Mouse (Mus musculus): ENCODE results near the gene Nanog. TPM values are rescaled to one million over a fixed set of nuclear protein-coding genes. Genes with fewer than 3 reads are reported as not detected.
A peak's percentile ranks its signal among the peaks of the same experiment; 100 is the strongest.
"Not testable (repeated sequence)": the region's sequence is repeated elsewhere in the genome, so short reads cannot be mapped to it uniquely, and the experiment has no call there.

Gene Nanog
- total RNA-seq (2021): not detected
- long read RNA-seq, experiment 1: 0 reads
- long read RNA-seq, experiment 2: 0 reads

DNA sequence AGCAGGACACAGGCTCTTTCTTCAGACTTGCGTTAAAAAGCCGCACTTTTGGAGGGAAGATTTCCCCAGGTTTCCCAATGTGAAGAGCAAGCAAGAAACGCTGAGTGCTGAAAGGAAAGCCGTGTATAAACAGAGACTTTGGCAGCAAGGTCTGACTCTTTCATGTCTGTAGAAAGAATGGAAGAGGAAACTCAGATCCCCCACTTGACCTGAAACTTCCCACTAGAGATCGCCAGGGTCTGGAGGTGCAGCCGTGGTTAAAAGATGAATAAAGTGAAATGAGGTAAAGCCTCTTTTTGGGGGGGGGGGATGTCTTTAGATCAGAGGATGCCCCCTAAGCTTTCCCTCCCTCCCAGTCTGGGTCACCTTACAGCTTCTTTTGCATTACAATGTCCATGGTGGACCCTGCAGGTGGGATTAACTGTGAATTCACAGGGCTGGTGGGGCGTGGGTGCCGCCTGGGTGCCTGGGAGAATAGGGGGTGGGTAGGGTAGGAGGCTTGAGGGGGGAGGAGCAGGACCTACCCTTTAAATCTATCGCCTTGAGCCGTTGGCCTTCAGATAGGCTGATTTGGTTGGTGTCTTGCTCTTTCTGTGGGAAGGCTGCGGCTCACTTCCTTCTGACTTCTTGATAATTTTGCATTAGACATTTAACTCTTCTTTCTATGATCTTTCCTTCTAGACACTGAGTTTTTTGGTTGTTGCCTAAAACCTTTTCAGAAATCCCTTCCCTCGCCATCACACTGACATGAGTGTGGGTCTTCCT is at the start of gene Nanog:
TSS of gene Nanog (plus strand) at position 454 of the 765 bp plus-strand sequence.
- intact Hi-C loops (cut with DNase I): no loop called here
- DNase-seq: no peak

DNA sequence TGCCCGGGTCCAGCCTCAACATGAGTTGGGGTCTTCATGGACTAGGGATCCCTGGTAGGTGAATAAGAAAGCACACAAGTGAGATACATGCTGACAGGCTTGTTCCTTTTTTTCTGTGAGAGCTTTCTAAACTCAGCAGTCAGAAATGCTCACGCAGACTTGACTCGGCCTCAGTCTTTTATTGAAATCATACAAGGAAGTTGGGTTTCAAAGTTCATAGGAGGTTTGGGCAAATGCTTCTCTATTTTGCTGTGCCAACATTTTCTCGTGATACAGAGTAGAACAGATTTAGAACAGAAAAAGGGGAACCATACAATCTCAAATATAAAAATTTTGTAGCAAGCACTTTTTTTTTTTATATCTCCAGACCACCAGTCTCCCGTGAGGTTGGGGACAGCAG is 49.7 kb upstream of the Nanog start:
- intact Hi-C loops (cut with DNase I): no loop called here
- DNase-seq: no peak

DNA sequence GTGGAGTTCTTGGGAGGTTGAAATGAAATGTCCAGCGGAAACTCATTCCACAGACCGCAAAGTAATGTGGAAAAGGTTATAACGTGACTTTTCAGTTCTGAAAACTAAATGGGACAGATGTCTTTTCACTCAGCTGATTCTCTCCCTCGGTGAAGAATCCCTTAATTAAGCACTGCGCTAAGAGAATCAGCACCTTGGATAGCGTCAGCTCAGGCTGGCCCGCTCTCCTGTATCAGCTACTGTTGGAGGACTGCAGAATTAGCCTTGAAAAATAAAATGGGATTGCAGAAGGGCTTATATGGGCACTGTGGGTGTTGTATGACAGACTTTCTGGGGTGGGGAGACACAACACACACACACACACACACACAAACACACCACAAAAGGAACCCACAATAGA is 47.7 kb upstream of the Nanog start:
- peak; percentile 19 to 28 for DNase-seq
- intact Hi-C loops (cut with DNase I): no loop called here

GRCm38 (mm10) chr6:122660601-122661379 is 46.5 kb upstream of the Nanog start:
- intact Hi-C loops (cut with DNase I): loop anchor here (10.0 kb wide), 1 partner anchor 214 kb away; the partner anchor contains the start of gene Necap1
- DNase-seq: peak; percentile 29 to 42

GRCm38 (mm10) chr6:122662551-122663264 is 44.6 kb upstream of the Nanog start:
- peak in 1 of 2 experiments; percentile 8 for DNase-seq
- intact Hi-C loops (cut with DNase I): loop anchor here (10.0 kb wide), 1 partner anchor 212 kb away; the partner anchor contains the start of gene Necap1

- no peak for DNase-seq
- intact Hi-C loops (cut with DNase I): loop anchor here (10.0 kb wide), 1 partner anchor 211 kb away; the partner anchor contains the start of gene Necap1
These were observed 43.6 kb upstream of the Nanog start for GRCm38 (mm10) chr6:122663596-122664206.

DNA sequence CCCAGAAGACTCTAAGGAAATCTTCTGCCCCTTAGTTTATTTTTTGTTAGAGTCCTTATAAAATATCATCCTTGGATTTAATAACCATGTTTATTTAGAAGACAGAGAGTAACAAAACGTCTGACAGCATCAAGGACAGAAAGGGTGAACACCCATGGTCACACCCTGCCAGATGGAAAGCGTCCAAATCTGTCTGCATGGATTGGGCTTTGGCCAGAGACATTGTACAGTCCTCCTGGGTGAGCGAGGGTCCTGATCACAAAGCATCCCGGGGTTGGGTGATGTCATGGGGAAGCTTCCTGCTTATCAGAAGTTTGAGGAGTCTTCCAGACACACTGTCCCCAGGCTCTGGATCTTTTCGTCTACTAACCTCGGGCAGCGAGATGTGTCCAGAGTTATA is 41.4 kb upstream of the Nanog start:
- intact Hi-C loops (cut with DNase I): loop anchor here (10.0 kb wide), 1 partner anchor 209 kb away; the partner anchor contains the start of gene Necap1

DNA sequence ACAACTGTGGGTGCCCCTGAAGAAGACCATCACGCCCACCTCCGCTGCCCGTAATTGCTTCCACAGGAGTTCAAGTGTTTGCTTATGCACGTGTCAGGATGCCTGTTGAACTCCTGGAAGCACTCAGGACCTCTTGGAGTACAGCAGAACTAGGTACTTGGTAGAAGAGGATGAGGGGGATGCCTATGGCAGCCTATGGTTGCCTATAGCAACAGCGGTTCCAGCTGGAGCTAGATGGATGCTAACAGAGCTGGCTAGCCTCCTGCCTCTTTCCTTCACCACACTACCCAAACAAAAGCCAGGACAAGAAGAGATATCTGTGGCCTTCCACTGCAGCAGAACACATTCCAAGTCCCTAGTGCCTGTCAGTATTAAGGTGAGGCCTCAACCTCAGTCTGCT is 39.6 kb upstream of the Nanog start:
- intact Hi-C loops (cut with DNase I): loop anchor here (2.0 to 10.0 kb wide), 2 partner anchors 119 to 207 kb away; partner anchors contain the start of gene Necap1
- no peak for DNase-seq

More for the DNA sequence above, 41.4 kb upstream of the Nanog start:
- no peak for DNase-seq

GRCm38 (mm10) chr6:122668823-122669222 is 38.5 kb upstream of the Nanog start:
- intact Hi-C loops (cut with DNase I): loop anchor here (1.0 to 10.0 kb wide), 3 partner anchors 51 to 206 kb away; partner anchors contain the start of gene Necap1
- no peak for DNase-seq

DNA sequence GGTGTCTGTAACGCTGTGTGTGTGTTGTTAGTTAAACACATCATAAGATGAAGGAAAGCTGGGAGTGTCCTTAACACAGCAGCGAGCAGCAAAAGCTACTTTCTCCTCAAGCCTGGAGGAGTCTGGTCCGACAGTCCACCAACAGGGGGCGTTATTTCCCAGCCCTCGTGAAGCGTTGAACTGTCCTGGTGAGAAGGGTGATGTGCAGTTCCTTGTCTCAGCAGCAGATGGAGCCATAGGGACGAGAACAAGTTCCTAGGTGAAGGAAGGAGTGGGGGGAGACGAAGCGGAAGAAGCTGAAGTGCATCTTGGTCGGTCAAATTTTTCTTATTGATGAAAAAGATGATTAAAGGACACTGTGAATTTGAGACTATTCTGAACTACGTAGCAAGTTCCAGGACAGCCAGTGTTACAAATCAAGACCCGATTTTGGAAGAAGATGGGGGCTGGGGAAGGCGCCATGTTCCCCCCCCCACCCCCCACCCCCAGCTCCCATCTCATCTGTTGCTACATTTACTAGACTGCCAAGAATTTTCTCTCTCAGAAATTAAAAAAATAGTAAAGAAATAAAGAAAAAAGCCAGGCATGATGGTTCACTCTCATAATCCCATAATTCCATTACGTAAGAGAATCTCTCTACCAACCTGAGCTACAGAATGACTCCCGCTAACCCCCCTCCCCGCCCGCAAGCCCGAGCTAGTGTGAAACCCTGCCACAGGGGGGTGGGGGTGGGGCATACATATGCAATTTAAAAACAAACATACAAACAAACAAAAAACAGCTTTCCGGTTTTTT is 37.7 kb upstream of the Nanog start:
- intact Hi-C loops (cut with DNase I): loop anchor here (1.0 to 10.0 kb wide), 3 partner anchors 51 to 205 kb away; partner anchors contain the start of gene Necap1
- peak; percentile 78 to 90 for DNase-seq

DNA sequence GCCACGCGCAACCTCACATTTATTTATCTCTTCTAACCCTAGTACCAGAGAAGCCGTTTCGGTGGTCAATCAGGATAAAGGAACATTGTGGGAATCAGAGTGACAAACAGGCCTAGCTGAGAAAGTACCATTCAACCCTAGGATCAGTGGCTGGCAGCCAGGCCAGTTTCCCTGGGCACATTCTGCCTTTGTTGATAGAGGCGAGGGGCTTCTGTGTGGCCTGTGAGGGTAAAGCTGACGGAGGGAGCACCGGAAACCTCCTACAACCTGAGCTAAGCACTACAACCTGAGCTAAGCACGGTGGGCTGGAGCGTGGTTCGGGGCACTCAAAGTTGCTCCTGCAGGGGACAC is 37.1 kb upstream of the Nanog start:
- no peak for DNase-seq
- intact Hi-C loops (cut with DNase I): no loop called here

DNA sequence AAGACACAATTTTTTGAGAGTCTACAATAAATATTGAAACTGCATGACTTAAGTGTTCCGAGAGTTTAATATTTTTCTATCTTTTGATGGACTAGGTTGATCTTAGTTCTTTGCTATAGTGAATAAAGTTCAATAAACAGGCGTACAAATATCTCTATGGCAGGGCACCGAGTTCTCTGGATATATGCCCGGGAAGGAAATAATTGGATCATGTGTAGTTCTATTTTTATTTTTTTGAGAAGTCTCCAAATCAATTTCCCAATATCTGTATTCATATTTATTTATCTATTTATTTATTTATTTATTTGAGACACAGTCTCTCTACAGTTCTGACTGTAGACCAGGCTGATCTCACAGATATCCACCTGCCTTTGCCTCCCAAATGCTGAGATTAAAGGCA is 36.4 kb upstream of the Nanog start:
- intact Hi-C loops (cut with DNase I): no loop called here
- DNase-seq: no peak

- no peak for DNase-seq
- intact Hi-C loops (cut with DNase I): no loop called here
These were observed 34.5 kb upstream of the Nanog start for GRCm38 (mm10) chr6:122672746-122673145.

DNA sequence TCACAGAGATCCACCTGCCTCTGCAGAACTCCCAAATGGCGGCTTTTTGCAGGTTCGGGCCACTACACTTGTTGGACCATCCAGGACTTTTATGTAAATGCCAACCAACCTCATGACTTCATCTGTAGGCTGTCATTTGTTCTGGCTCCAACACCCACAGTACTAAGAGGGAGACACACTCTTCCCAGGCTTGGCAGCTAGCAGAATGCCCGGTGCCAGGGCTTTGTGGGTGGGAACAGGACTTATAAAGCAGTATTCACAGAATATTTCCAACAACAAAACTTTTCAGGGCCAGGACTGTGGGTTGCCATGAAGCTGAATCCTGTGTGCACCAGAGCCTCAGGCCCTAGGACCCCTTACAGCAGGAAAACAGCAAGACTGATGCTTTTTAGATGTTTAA is 24.6 kb upstream of the Nanog start:
- intact Hi-C loops (cut with DNase I): no loop called here
- no peak for DNase-seq

GRCm38 (mm10) chr6:122686709-122687108 is 20.6 kb upstream of the Nanog start:
- no peak for DNase-seq
- intact Hi-C loops (cut with DNase I): no loop called here

- intact Hi-C loops (cut with DNase I): no loop called here
- DNase-seq: no peak
These were observed 17.8 kb upstream of the Nanog start for GRCm38 (mm10) chr6:122689411-122690055.

GRCm38 (mm10) chr6:122690082-122690481 is 17.2 kb upstream of the Nanog start:
- intact Hi-C loops (cut with DNase I): no loop called here
- DNase-seq: no peak

GRCm38 (mm10) chr6:122695398-122695797 is 11.9 kb upstream of the Nanog start:
- intact Hi-C loops (cut with DNase I): no loop called here

GRCm38 (mm10) chr6:122699628-122700027 is 7.7 kb upstream of the Nanog start:
- intact Hi-C loops (cut with DNase I); DNase-seq: not testable (repeated sequence)

More at GRCm38 (mm10) chr6:122695398-122695797, 11.9 kb upstream of the Nanog start:
- DNase-seq: no peak
